Mouse (Mus musculus) 416B (cell line): Measurements from ENCODE around the gene Zfhx3.

Experiments
- DNase-seq: peaks from one replicate; pipeline ENCODE4 v3.0.0; 2011; ENCODE audit warnings: low read depth

Gene Zfhx3

GRCm38 (mm10) chr8:108932729-108933128 is 990.3 kb downstream of the Zfhx3 start:
- DNase-seq = no peak

- DNase-seq = no peak
These were observed 993.6 kb downstream of the Zfhx3 start for GRCm38 (mm10) chr8:108935834-108936694.

GRCm38 (mm10) chr8:108936695-108937448 is 994.4 kb downstream of the Zfhx3 start:
- no peak for DNase-seq

GRCm38 (mm10) chr8:108937904-108938455 is 995.5 kb downstream of the Zfhx3 start:
- DNase-seq = no peak

GRCm38 (mm10) chr8:108942686-108943085 is 1000.2 kb downstream of the Zfhx3 start:
- no peak for DNase-seq

GRCm38 (mm10) chr8:108943132-108943531 is 1000.7 kb downstream of the Zfhx3 start:
- DNase-seq = no peak

GRCm38 (mm10) chr8:108944312-108944711 is 1001.9 kb downstream of the Zfhx3 start:
- no peak for DNase-seq

- DNase-seq = no peak
These were observed 1007.9 kb downstream of the Zfhx3 start for GRCm38 (mm10) chr8:108950311-108950710.

GRCm38 (mm10) chr8:108951560-108951959 is 1009.1 kb downstream of the Zfhx3 start:
- DNase-seq = no peak

GRCm38 (mm10) chr8:108956416-108956815 is 1014.0 kb downstream of the Zfhx3 start:
- DNase-seq = no peak

GRCm38 (mm10) chr8:108962516-108962915 is 1020.1 kb downstream of the Zfhx3 start:
- DNase-seq = no peak

GRCm38 (mm10) chr8:108963181-108963580 is 1020.7 kb downstream of the Zfhx3 start:
- no peak for DNase-seq

- DNase-seq = no peak
These were observed 1023.6 kb downstream of the Zfhx3 start for GRCm38 (mm10) chr8:108966041-108966440.

- no peak for DNase-seq
These were observed 1031.3 kb downstream of the Zfhx3 start for GRCm38 (mm10) chr8:108973639-108974325.

GRCm38 (mm10) chr8:108977693-108978361 is 1035.4 kb downstream of the Zfhx3 start:
- no peak for DNase-seq

- DNase-seq = no peak
These were observed 1035.9 kb downstream of the Zfhx3 start for GRCm38 (mm10) chr8:108978362-108978750.

GRCm38 (mm10) chr8:108984904-108985303 is 1042.5 kb downstream of the Zfhx3 start:
- no peak for DNase-seq

GRCm38 (mm10) chr8:108989841-108990240 is 1047.4 kb downstream of the Zfhx3 start:
- DNase-seq = no peak

- DNase-seq = no peak
These were observed 1048.1 kb downstream of the Zfhx3 start for GRCm38 (mm10) chr8:108990537-108990936.

- no peak for DNase-seq
These were observed 1049.0 kb downstream of the Zfhx3 start for GRCm38 (mm10) chr8:108991395-108991794.

GRCm38 (mm10) chr8:108993718-108994117 is 1051.3 kb downstream of the Zfhx3 start:
- DNase-seq = no peak

GRCm38 (mm10) chr8:108994187-108994586 is 1051.7 kb downstream of the Zfhx3 start:
- no peak for DNase-seq
